Mouse (Mus musculus): Measurements from ENCODE around the gene Trmt1. TPM values are rescaled to one million over a fixed set of nuclear protein-coding genes. Genes with fewer than 3 reads are reported as not detected.

Trmt1 gene
- 100 to 1,000 TPM; 110 to 112 TPM for total RNA-seq (2021)

DNA sequence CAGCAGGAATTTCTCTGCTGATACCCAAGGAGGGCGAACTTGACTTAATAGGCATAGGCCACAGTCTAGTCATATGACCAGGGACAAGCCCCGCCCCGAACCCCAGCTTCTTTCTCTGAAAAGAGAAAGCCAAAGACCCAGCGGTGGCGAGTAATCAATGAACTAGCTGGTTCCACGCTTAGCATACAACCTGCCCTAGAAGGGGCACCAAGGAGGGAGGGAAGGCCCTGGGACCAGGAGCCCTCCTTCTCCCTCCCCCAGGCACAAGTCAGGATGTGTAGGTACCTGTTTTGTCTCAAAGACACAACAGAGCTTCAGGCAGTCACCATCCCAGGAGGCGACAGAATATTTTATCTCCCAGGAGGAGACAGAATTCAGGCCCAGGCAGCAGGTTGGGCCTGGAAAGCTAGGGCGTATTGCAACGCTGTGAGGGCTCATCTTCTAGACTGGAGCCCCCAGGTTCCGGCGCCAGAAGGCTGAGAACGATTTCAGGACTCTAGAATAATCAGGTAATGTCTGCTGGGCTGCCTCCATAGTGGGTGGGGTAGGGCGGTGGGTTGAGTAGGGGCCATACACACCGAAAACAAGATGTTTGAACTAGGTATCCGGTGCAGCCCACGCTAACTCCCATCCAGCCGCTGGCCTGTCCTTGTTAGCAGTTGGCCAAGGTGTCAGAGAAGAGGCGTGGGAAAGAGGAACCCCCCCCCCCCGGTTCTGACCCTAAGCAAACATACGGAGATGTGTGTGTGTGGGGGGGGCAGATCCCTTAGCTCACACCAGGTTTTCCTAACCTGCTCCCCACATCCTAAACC lies at the start of gene Trmt1:
Trmt1 (plus strand) TSS at position 117 of the 812 bp plus-strand sequence.
- DNase-seq = peak; percentile 21
- intact Hi-C loops (cut with DNase I) = no loop called here

DNA sequence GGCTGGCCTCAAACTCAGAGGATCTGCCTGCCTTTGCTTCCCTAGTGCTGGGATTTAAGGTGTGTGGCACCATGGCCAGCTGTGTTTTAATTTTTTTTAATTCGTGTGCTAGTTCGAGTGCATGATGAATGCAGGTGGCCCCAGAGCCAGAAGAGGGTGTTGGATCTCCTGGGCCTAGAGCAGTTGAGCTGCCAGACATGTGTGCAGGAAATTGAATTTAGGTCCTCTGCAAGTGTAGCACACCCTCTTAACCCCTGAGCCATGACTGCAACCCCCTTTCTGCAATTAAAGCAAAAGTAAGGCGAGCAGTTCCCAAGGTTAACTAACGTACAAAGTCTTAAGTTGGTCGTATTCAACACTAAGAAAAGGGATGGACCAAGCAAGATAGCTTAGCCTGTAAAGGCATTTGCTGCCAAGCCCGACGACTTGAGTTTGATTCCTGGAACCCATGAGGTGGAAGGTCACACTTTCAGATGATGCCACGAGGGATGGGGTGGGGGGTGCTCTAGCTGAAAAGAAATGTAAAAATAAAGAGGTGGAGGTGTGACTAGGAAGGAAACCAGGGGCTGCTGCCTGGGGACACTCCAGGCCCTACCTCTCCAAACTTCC lies 48.1 kb upstream of the Trmt1 start:
- intact Hi-C loops (cut with DNase I) = no loop called here
- no peak for DNase-seq

DNA sequence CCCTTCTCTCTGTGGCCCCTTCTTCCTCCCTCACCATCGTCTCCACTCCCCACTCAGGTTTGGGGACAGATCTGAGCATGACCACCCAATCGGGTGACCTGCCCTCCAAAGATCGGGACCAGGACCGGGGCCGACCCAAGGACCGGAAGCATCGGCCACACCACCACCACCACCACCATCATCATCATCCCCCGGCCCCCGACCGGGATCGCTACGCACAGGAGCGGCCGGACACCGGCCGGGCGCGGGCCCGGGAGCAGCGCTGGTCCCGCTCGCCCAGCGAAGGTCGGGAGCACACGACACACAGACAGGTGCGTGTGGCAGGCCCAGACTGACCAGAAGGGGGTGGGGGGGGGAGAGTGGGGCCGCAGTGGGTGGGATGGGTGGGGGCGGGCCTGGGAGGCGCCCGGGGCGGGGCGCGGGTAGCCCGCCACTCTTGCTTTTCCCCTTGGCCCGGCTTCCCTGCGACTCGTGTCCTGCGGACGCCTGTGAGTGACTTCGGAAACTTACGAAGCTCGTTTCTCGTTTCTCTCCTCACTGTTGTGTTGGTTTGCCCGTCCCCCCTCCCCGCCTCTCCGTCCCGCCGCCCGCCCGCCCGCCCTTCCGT lies 47.4 kb upstream of the Trmt1 start:
- intact Hi-C loops (cut with DNase I) = no loop called here

DNA sequence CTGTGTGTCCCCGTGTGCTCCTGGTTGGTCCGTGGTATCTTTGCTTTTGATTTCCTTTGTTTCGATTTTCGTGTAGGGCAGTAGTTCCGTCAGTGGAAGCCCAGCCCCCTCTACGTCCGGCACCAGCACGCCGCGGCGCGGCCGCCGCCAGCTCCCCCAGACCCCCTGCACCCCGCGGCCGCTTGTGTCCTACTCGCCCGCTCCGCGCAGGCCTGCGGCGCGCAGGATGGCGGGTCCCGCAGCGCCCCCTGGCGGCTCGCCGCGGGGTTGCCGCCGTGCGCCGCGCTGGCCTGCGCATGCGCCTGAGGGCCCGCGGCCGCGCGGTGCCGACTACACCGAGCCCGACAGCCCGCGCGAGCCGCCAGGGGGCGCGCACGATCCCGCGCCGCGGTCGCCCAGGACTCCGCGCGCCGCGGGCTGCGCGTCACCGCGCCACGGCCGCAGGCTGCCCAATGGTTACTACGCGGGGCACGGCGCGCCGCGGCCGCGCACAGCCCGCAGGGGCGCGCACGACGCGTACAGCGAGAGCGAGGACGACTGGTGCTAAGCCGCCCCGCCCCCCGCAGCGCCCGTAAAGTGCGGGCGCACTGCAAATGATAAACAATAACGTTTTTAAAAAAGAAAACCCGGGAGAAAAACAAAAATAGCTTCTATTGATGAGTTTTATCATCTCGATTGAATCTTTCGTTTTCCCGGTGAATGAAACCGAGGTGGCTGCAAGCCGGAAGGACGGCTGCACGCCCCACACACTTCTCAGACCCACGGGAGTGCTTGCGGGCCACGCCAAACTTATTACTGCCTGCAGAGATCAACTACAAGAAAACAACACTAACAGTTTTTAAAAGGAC lies 46.7 kb upstream of the Trmt1 start:
- intact Hi-C loops (cut with DNase I) = no loop called here
- peak; percentile 95 for DNase-seq

More for the DNA sequence above, 47.4 kb upstream of the Trmt1 start:
- no peak for DNase-seq

DNA sequence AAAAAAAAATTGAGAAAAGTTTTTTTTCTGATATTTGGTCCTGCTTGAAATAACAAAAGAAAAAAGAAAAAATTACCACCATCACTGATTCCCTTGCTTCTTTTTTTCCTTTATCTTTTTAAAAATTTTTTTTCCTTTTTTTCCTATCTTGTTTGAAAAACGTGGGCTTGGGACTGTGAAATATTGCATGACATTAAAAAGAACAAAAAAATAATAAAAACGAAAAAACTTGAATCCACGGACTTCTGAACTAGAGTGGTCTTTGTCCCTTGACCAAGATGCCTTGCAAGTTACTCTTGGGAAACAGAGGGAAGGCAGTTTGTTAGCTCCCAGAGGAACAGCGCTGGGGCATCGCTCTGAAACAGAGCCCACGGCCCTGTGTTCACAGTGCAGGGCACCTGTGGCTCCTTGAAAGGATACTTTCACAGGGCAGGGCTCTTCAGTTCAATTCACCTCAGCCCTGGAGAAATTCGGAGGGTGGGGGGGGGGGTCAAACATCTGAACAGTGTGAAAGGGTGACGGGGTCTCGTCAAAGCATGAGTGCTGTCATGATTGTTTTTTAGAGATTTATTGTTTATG lies 46.0 kb upstream of the Trmt1 start:
- intact Hi-C loops (cut with DNase I) = no loop called here
- no peak for DNase-seq

DNA sequence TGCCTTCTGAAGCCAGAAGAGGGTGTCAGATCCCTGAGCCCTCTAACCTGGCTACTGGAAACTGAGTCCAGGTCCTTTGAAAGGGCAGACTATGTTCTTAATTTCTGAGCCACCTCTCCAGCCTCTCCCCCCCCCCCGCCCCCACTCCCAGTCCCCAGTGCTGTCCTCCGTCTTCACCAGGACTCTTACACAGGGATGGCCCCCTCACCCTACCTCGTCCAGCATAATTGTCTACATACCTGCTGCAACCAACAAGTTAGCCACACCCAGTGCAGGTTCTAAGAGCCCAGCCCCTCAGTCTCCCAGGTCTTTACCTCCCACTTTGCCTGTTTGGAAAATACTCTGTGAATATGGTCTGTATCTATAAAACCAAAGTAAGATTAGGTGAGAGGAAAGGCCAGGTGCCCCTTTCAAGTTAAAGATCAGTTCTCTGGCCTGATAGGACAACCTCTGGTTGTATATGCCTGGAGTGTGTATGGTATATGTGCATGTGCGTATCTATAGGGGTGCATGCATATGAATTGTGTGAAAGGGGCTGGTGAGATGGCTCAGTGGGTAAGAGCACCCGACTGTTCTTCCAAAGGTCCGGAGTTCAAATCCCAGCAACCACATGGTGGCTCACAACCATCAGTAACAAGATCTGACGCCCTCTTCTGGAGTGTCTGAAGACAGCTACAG lies 45.4 kb upstream of the Trmt1 start:
- intact Hi-C loops (cut with DNase I) = no loop called here
- no peak for DNase-seq

DNA sequence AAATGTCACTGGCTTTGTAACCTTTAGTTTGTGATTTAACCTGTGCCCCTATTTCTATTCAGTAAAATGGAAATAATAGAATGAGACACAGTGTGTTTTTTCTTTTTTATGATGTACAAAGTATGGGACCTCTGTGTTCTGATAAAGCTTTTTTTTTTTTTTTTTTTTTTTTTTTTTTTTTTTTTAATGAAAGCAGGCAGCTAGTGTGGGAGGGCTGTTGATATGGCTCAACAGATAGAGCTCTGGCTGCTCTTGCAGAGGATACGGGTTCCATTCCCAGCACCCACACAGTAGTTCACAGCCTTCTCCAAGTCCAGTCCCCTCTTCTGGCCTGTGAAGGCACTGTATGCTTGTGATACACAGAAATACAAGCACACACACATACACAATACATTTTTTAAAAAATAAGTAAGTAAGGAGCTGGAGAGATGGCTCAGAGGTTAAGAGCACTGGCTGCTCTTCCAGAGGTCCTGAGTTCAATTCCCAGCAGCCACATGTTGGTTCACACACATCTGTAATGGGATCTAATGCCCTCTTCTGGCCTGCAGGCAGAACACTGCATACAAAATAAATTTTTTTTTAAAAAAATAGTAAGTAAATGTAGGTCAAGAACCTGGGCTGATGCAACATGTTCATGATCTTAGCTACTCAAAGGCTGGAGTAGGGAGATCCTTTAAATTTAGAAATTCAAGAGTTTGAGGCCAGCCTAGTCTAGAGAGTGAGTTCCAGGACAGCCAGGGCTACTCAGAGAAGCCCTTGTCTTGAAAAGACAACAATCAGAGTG lies 44.3 kb upstream of the Trmt1 start:
- no peak for DNase-seq
- intact Hi-C loops (cut with DNase I) = no loop called here

DNA sequence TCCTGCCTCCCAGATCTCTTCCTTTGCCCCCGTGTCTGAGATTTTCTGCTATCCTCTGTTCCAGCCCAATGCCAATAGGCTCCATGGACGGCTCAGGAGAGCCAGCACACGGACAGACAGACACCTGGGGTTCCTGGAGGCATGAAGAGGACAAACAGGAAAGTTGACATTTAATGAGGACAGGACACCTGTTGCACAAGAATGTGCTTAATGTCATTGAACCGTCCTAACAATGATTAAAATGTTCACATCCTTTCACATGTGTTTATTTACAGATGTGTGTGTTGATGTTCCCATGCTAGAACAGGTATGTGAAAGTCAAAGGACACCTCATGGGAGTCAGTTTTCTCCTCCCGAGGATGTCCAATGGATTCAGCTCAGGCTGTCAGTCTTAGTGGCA lies 43.1 kb upstream of the Trmt1 start:
- no peak for DNase-seq
- intact Hi-C loops (cut with DNase I) = no loop called here

DNA sequence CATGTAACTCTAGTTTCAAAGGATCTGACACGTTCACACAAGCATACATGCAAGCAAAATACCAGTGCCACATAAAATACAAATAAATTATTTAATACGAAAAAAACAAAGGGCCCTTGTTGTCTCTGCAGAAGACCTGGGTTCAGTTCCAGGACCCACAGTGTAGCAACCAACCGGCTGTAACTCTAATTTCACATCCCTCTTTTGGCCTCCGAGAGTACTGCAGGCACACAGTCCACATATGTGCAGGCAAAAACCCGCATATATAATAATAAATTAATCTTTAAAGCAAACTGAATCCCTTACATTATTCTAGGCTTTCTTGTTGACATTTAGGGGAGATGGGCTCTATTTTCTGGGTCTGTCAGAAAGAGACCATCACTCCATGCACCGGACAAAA lies 39.3 kb upstream of the Trmt1 start:
- intact Hi-C loops (cut with DNase I) = no loop called here
- DNase-seq = no peak

DNA sequence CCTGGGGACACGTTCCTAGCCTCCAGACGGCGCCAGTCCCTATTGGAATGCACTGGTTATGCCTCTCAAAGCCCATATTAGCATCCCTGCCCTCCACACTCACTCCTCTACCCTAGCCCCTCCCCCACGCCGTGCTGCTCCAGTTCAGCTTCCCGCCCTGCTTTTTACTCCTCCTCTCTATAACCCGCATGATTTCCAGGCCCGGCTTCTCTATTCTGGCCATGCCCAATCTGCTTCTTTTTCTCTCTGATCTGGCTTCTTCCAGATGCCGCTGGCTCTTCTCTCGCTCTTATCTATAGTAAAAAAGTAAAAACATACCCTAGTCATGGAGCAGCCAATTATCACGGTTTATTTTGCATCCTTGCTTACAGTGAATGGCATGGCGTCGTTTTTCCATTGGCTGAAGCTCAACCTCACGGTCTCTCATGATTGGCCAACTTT lies 38.6 kb upstream of the Trmt1 start:
- intact Hi-C loops (cut with DNase I) = no loop called here
- DNase-seq = peak; percentile 57

DNA sequence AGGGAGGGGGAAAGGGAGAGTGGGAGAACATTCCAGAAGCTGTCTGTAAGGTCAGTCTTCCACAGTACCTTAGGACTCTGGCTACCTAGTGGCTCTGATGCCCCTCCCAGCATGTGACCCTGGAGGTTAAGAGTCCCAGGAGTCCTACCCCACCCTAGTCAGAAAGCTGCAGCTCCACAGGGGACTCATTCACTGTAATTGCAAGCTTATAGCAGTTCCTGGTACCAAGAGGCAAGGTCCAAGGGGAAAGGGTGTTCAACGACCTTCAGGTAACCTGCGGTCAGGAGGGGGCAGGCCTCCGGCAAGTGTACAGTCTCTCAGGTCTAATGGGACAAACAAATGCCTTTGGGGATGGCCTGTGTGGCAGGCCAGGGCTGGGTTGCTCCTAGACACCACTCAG lies 35.9 kb upstream of the Trmt1 start:
- intact Hi-C loops (cut with DNase I) = no loop called here
- DNase-seq = no peak

DNA sequence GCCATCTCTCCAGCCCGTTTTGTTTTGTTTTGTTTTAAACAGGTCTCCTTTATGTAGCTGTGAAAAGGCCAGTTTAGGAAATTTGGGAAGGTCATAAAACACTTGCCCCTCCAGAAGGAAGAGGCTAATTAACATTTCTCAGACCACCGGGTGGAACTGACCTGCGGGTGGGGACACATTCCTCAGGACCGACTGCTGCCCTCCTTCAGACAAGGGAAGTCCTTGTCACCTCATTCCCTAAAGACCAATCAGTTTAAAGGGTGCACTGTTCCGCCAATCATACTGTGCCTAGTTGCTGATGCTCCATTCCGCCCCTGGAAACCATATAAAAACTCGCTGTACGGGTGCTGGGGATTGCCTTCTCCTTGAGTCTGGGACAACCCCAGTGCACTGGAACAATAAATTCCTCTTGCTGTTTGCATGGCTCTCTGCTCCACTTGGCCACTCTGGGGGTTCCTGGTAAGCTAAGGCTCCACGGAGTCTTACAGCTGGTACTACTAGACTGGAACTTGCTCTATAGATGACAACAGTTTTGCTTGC lies 32.9 kb upstream of the Trmt1 start:
- intact Hi-C loops (cut with DNase I) = no loop called here
- no peak for DNase-seq

DNA sequence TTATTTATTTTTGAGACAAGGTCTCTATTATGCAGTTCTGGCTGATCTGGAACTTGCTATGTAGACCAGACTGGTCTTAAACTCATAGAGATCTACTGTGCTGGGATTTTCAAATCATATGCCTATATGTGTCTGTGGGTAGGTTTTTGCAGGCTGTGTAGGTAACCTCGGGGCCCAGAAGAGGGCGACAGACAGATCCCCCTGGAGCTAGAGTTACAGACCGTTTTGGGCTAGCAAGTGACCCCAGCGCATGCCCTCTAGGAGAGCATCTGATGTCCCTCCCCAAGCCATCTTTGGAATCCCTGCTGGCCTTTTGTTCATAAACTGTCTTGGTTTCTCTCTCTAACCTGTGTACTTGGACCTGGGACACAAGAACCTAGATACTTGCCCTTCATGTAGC lies 31.5 kb upstream of the Trmt1 start:
- intact Hi-C loops (cut with DNase I) = no loop called here
- DNase-seq = no peak

DNA sequence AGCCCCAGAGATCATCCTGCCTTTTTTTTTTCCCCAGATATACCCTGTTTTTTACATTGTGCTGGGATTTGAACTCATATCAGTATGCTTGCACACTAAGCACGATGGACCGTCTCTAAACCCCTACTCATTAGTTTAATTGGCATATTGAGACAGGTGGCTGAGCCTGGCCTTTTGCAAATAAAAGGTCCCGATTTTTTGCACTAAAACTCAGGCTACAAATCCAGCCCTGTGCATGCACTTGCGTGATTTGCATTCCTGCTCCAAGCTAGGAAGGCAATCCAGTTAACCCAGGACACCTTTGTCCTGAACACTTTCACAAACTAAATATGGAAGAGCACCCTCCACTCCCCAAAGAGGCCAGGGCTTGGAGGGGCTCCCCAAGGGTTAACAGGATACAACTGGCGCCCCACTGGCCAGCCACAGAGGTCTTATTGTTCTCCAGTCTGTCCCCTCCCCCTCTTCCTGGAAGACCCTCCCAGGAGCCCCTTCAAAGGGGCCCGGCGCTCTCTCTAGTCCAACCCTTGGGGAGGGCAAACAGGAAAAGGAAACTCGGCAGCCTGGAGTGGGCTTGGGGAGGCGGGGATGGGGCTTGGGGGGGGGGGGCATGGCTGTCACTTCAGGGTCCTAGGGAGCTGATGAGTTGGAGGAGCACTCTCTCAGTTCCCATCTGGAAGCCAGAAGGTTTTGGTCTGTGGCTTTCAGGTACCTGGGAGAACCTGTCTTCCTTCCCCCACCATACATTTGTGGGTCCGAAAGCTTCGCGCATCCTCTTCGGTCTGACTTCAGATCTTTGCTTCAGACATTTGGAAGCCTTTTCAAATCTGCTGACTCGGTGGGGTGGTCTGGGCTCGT lies 30.5 kb upstream of the Trmt1 start:
- intact Hi-C loops (cut with DNase I) = no loop called here
- DNase-seq = peak; percentile 54

DNA sequence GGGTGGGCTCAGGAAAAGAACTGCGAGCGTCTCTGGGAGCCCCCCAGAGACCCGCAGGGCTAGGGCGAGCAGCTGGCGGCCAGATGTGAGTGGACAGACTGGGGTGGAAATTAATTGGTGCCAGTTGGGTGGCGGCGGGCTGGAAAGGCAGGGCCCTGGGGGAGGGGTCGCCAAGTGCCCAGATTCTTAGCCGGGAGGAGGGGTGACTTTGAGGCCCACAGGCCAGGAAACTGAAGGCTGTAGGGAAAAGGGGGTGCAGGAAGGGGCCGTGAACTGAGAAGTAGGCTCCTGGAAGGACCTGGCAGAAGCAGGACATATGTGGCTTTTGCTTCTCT lies 29.9 kb upstream of the Trmt1 start:
- peak; percentile 48 for DNase-seq
- intact Hi-C loops (cut with DNase I) = no loop called here

DNA sequence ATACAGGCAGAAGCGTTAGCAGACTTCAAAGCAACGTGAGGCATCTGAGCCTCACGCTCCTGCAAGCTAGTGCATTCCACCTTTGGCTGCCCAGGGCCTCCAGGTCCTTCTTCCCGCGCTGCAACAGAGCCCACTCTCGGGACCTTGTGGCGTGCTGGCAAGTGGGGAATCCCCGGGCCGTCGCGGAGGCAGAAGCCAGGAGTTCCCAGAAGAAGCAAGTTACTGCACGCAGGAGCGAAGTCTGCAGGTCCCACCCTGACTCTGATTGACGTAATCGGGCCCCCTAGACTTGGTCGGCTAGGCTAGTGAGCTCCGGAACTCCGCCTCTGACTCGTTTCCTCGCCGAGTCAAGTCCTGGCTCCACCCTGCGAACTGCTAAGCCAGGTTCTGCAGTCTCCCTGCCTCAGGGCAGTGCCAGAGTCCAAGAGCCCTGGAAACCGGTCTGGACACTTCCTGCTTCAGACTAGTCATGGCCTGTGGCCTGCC lies 29.4 kb upstream of the Trmt1 start:
- intact Hi-C loops (cut with DNase I) = no loop called here
- peak; percentile 21 for DNase-seq

DNA sequence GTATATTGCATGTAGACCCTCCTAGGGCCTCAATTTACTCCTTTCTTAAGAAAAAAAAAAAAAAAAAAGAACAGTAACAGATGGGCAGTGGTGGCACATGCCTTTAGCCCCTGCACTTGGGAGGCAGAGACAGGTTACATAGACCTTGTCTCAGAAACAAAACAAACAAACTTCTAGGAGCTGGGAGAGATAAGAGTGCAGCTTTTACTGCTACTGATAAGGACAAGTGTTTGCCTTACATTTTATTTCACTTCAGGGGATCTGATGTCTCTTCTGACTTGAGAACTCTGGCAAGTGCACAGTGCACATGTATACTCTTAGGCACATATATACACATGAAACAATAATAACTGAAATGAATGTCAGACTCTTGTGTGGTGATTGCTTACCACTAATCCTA lies 28.9 kb upstream of the Trmt1 start:
- DNase-seq = no peak
- intact Hi-C loops (cut with DNase I) = no loop called here

DNA sequence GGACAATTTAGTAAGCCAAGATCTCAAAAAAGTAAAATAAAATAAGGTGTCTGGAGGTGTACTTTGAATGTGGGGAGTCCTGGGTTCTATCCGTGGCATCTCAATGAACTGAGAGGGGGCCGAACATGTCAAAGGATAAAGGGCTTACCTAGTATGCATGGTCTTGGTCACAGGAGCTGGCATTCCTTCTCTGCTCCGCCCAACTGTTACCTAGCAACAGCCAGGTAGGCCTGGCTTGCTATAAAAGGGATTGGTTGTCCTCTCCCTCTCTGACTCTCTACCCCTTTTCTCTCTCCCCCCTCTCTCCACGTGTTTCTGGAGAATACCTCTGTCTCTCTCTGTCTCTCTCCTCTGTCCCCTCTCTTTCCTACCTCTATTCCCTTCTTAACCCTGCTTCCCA lies 28.4 kb upstream of the Trmt1 start:
- intact Hi-C loops (cut with DNase I) = no loop called here
- no peak for DNase-seq
